Mouse (Mus musculus) cerebellum, adult 2 months (tissue): ENCODE data around the gene Tlr8.

Experiments
- CTCF ChIP-seq: fragments of 200-500 bp; IDR thresholded peaks from 2 replicates; pipeline ENCODE4 v1.5.1; 2011; ENCODE audit warnings: low read depth, mild to moderate bottlenecking, control low read depth, low read length, moderate library complexity, borderline replicate concordance; ENCODE audit not compliant: insufficient read depth
- POLR2A ChIP-seq: fragments of 200-500 bp; IDR thresholded peaks from 2 replicates; pipeline ENCODE4 v1.6.1; 2011; ENCODE audit warnings: low read length, control low read depth, borderline replicate concordance; ENCODE audit not compliant: insufficient read depth

GRCm38 (mm10) chrX:167209828-167210227 is 54.3 kb downstream of the Tlr8 start:
- TF ChIP-seq POLR2A (no peak), CTCF (no peak)
